Mouse (Mus musculus): ENCODE results near the gene Gucy1a1.

DNA sequence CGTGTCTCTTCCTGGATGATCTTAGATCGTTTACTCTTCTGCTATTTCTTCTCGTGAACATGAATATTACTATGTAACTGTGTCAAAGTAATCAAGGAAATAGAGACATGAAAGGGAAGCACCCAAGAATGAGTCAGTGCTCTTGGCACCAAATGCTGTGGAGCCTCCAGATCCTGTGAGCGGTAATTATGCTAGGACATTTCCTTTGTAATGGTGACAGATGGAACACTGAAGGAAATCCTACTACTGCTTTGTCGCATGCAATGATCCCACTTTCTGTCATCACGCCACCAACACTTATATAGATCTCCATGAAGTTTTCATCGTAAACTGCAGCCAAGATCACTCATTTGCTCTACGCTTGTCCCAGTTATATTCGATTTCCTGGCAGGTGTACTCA is 40.0 kb upstream of the Gucy1a1 start:
- TF ChIP-seq POLR2A (IDR thresholded peaks at IDR 0.05; ENCODE audit: low read depth, low read length) (no peak), CTCF (IDR thresholded peaks at IDR 0.05; ENCODE audit: borderline replicate concordance, insufficient read depth, low read length) (no peak)

Data from embryonic fibroblast, embryonic 13.5 days (primary cell).